Mouse (Mus musculus): ENCODE measurements around the gene Hacd3. TPM values are rescaled to one million over a fixed set of nuclear protein-coding genes. Genes with fewer than 3 reads are reported as not detected.
A peak's percentile ranks its signal among the peaks of the same experiment; 100 is the strongest.
"Not testable (repeated sequence)": the region's sequence is repeated elsewhere in the genome, so short reads cannot be mapped to it uniquely, and the experiment has no call there.

Hacd3 gene
- 10 to 100 TPM; 17.3 to 18.5 TPM for total RNA-seq (2021)

GRCm38 (mm10) chr9:65020991-65021886 is at the start of gene Hacd3:
TSS of gene Hacd3 (minus strand) at chr9:65021693.
- DNase-seq (ENCODE audit: low spot score) = peak; percentile 75
- intact Hi-C loops (cut with DNase I) = no loop called here

GRCm38 (mm10) chr9:65070587-65070986 is 49.1 kb upstream of the Hacd3 start:
- DNase-seq (ENCODE audit: low spot score) = no peak
- intact Hi-C loops (cut with DNase I) = no loop called here

- intact Hi-C loops (cut with DNase I) = no loop called here
- no peak for DNase-seq (ENCODE audit: low spot score)
These were observed 42.8 kb upstream of the Hacd3 start for GRCm38 (mm10) chr9:65064251-65064650.

- intact Hi-C loops (cut with DNase I) = no loop called here
- DNase-seq (ENCODE audit: low spot score) = no peak
These were observed 29.5 kb upstream of the Hacd3 start for GRCm38 (mm10) chr9:65050981-65051380.

GRCm38 (mm10) chr9:65049422-65049821 is 27.9 kb upstream of the Hacd3 start:
- intact Hi-C loops (cut with DNase I) = no loop called here
- no peak for DNase-seq (ENCODE audit: low spot score)

GRCm38 (mm10) chr9:65046993-65047392 is 25.5 kb upstream of the Hacd3 start:
- DNase-seq (ENCODE audit: low spot score) = no peak
- intact Hi-C loops (cut with DNase I) = no loop called here

GRCm38 (mm10) chr9:65041430-65041829 is 19.9 kb upstream of the Hacd3 start:
- intact Hi-C loops (cut with DNase I) = no loop called here
- no peak for DNase-seq (ENCODE audit: low spot score)

- DNase-seq (ENCODE audit: low spot score) = no peak
- intact Hi-C loops (cut with DNase I) = no loop called here
These were observed 15.4 kb upstream of the Hacd3 start for GRCm38 (mm10) chr9:65036861-65037260.

GRCm38 (mm10) chr9:65036456-65036855 is 15.0 kb upstream of the Hacd3 start:
- intact Hi-C loops (cut with DNase I) = no loop called here
- peak; percentile 49 for DNase-seq (ENCODE audit: low spot score)

GRCm38 (mm10) chr9:65032269-65033108 is 11.0 kb upstream of the Hacd3 start, which contains the start of gene Dpp8:
TSS of gene Dpp8 (plus strand) at chr9:65032414.
- DNase-seq (ENCODE audit: low spot score) = peak; percentile 85
- intact Hi-C loops (cut with DNase I) = no loop called here

- intact Hi-C loops (cut with DNase I) = no loop called here
- no peak for DNase-seq (ENCODE audit: low spot score)
These were observed 10.4 kb upstream of the Hacd3 start for GRCm38 (mm10) chr9:65031894-65032268.

- intact Hi-C loops (cut with DNase I); DNase-seq (ENCODE audit: low spot score): not testable (repeated sequence)
These were observed 9.9 kb upstream of the Hacd3 start for GRCm38 (mm10) chr9:65031355-65031754.

GRCm38 (mm10) chr9:65028313-65028712 is 6.8 kb upstream of the Hacd3 start:
- DNase-seq (ENCODE audit: low spot score) = no peak
- intact Hi-C loops (cut with DNase I) = no loop called here

GRCm38 (mm10) chr9:65027241-65027640 is 5.7 kb upstream of the Hacd3 start:
- no peak for DNase-seq (ENCODE audit: low spot score)
- intact Hi-C loops (cut with DNase I) = no loop called here

GRCm38 (mm10) chr9:65023447-65023846 is 2.0 kb upstream of the Hacd3 start:
- DNase-seq (ENCODE audit: low spot score) = no peak
- intact Hi-C loops (cut with DNase I) = no loop called here

- intact Hi-C loops (cut with DNase I) = no loop called here
- DNase-seq (ENCODE audit: low spot score) = no peak
These were observed 1.2 kb upstream of the Hacd3 start for GRCm38 (mm10) chr9:65022580-65023135.

GRCm38 (mm10) chr9:65021887-65022579 is 540 bp upstream of the Hacd3 start:
- DNase-seq (ENCODE audit: low spot score) = no peak
- intact Hi-C loops (cut with DNase I) = no loop called here

- intact Hi-C loops (cut with DNase I) = no loop called here
These were observed 1.4 kb downstream of the Hacd3 start for GRCm38 (mm10) chr9:65020128-65020527.

GRCm38 (mm10) chr9:65019146-65019545 is 2.3 kb downstream of the Hacd3 start:
- no peak for DNase-seq (ENCODE audit: low spot score)
- intact Hi-C loops (cut with DNase I) = no loop called here

More at GRCm38 (mm10) chr9:65020128-65020527, 1.4 kb downstream of the Hacd3 start:
- no peak for DNase-seq (ENCODE audit: low spot score)

GRCm38 (mm10) chr9:65018588-65019121 is 2.8 kb downstream of the Hacd3 start:
- intact Hi-C loops (cut with DNase I) = no loop called here
- no peak for DNase-seq (ENCODE audit: low spot score)

All from heart, postnatal 25 days (tissue).